Mouse (Mus musculus) right cerebral cortex, postnatal 36 days (tissue): Measurements from ENCODE around the gene Trrap.

Experiments
- DNase-seq, 2 experiments: peaks; one replicate each; pipeline ENCODE4 v3.0.0; 2022; ENCODE audit warnings: low spot score in 2 of 2, mixed read lengths in 1 of 2

Gene Trrap

DNA sequence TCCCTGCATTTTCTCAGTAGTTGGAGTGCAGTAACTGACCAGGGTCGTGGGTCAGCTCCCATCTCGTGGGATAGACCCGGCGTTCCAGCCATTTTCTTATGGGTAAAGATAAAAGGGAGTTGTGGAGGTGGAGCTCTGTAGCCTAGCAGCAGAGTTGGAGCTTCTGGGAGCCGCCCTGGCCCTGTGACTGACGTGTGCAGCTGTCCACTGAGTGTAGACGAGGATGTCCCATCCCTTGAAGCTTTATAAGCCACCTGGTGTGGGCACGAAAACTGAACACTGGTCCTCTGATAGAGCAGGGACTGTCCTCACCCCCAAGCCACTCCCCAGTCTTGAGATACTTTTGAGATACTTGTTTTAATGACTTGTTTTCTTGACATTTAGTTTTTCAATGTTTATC lies 13.1 kb downstream of the Trrap start:
- no peak for DNase-seq

DNA sequence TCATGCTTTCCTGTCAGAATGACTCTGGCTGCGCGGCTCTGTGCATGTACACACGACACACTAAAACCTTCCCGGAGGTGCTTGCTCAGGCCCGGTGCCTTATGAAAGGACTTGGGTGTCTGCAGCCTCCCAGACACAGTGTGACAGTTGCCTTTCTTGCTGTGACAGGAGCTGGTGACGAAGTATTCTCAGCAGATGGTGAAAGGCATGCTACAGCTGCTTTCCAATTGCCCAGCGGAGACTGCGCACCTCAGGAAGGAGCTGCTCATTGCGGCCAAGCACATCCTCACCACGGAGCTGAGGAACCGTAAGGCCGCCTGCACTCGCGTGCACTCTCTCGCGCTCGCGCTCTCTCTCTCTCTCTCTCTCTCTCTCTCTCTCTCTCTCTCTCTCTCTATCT lies 18.9 kb downstream of the Trrap start:
- no peak for DNase-seq

DNA sequence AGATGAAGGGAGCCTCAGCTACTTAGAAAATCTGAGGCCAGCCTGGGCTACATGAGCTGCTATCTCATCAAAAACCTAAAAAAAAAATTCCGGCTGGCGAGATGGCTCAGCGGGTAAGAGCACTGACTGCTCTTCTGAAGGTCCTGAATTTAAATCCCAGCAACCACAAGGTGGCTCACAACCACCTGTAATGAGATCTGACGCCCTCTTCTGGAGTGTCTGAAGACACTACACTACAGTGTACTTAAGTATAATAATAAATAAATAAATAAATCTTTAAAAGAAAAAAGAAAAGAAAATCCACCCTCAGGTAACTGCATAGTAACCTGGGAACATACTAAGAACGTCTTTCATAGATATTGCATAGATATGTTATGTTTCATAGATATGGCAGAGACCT lies 25.8 kb downstream of the Trrap start:
- DNase-seq, result no peak

DNA sequence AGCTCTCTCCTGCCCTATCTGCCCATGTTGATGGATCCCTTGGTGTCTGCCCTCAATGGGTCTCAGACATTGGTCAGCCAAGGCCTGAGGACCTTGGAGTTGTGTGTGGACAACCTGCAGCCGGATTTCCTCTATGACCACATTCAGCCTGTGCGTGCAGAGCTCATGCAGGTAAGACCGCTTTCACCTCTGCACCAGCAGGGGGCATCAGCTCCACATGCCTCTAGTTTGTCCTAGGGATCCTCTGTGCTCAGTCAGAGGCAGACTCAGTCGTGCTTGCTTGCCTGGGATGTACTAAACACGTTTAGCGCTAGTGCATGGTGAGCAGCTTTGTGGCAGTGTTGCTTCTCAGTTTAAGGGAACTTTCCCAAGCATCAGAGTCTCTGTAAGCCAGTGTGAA lies 27.2 kb downstream of the Trrap start:
- peak in 1 of 2 experiments; percentile 19 for DNase-seq

DNA sequence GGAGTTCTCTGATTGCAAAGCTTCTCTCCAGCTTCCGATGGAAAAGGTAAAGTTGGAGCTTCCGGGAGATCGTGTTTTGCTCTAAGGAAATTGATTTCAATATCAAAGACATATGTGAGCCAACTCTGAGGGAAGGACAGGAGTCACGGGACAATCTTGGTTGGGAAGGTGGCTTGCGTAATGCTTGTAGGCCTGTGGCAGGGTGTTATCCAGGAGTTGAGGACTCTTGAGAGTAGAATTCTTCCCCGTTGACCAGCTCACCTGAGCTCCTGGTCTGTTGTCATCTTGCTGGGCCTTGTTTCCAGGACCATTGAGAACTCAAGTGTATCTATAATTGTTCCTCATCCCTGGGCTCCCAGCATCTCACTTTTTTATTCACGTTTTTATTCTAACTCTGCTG lies 29.6 kb downstream of the Trrap start:
- DNase-seq, result no peak

DNA sequence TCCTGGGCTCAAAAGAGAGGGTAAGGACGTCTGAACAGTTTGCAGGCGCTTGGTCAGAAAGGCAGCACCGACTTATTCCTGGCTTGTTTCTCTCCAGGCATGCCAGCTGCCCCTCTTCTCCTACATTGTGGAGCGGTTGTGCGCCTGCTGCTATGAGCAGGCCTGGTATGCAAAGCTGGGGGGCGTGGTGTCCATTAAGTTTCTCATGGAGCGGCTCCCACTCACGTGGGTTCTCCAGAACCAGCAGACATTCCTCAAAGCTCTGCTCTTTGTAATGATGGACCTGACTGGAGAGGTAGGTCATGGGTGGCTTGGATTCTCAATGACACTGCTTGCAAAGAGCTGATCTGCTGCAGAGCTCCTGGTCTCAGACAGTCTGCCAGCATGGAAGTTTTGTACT lies 35.5 kb downstream of the Trrap start:
- DNase-seq, result no peak

DNA sequence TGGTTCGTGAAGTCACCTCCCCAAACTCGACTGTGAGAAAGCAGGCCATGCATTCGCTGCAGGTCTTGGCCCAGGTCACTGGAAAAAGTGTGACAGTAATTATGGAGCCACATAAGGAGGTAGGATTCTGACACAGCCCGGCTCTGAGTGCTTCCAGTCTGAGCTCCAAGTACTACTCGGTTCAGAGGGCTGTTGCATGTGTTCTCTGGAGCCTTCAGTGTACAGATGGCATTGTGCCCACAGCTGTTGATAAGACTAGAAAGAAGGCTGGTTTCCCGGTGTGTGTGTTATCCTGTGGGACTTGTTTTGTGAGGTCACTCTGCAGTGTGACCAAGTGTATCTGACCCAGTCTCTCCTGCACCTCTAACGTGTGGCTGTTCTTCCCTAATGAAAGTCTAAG lies 36.6 kb downstream of the Trrap start:
- DNase-seq, result no peak

- no peak for DNase-seq
Measured at GRCm38 (mm10) chr5:144806931-144807330, 39.4 kb downstream of the Trrap start.

GRCm38 (mm10) chr5:144828365-144829102 lies 61.0 kb downstream of the Trrap start:
- DNase-seq, result no peak

DNA sequence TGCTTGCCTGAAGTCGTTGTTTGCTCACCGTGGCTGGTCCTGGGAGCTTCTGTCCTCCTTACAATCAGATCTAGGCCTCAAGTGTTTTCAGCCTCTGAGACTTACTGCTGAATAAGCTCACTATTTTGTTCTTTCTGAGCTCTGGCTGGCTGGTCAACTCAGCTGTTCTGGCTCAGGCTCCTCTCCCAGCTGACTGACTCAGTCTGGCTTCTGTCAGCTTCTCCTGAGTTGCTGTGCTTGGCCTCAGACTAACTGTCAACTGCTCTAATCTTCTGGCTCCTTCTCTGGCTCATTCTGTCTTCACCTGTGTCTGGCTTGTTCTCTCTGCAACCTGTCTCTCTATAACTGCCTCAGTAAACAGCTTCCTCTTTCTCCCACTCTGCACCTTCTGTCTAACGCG lies 62.1 kb downstream of the Trrap start:
- DNase-seq, result no peak

DNA sequence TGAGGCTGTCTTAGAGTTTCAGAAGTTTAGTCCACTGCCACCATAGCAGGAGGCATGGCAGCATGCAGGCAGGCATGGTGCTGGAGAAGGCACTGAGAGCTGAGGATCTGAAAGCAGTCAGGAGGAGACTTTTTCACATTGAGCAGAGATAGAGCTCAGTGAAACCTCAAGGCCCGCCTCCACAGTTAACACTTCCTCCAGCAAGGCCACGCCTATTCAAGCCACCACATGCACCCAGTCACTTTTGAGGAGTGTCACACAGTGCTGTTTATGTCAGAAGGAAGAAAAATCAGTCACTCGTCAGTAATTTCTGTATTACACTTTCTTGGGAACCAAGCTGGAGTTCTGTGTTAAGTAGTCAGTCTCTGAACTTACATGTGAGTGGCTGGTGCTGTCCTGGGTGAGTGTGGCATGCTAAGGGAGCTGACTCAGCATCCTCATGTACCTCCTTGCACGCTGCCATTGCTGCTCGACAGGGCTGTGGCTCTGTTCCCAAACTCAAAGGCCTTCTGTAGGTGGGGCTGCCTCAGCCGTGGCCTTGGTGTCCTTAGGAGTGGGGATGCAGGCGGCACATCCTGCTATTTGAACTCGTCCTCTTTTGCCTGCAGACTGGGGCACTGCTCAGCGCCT lies 64.4 kb downstream of the Trrap start:
- no peak for DNase-seq

GRCm38 (mm10) chr5:144836100-144836499 lies 68.6 kb downstream of the Trrap start:
- DNase-seq, result no peak

DNA sequence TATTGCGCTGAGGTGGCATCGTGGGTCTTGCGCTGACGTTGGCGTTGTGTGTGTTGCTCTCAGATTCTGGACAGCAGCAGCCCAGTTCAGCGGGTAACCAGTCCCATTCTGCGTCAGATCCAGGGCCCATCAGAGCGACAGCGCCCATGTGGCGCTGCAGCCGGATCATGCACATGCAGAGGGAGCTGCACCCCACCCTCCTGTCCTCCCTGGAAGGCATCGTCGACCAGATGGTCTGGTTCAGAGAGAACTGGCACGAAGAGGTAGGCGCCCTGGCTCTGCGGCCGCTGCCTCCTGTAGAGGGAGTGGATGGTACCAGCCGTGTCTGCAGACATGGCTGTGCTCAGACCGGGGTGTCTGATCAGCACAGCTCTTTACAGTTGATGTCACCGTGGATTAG lies 77.8 kb downstream of the Trrap start:
- no peak for DNase-seq

GRCm38 (mm10) chr5:144848735-144849134 lies 81.2 kb downstream of the Trrap start:
- DNase-seq, result no peak

- no peak for DNase-seq
Measured at GRCm38 (mm10) chr5:144849932-144850331, 82.4 kb downstream of the Trrap start.

DNA sequence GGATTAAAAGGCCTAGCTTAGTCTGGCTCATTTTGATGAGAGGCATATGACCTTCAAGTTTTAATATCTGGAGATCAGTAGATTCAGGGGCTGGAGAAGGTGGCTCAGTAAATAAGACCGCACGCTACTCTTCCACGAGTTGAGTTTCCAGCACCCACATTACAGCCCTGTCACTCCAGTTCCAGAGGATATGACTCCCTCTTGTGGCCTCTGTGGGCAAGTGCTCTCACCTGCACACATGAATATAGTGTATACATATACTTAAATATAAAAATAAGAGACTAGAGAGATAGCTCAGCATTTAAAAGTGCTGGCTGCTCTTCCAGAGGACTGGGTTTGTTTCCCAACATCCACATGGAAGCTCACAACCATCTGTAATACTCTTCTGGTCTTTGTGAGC lies 84.3 kb downstream of the Trrap start:
- DNase-seq, result no peak

- DNase-seq, result no peak
Measured at GRCm38 (mm10) chr5:144853931-144854330, 86.4 kb downstream of the Trrap start.

DNA sequence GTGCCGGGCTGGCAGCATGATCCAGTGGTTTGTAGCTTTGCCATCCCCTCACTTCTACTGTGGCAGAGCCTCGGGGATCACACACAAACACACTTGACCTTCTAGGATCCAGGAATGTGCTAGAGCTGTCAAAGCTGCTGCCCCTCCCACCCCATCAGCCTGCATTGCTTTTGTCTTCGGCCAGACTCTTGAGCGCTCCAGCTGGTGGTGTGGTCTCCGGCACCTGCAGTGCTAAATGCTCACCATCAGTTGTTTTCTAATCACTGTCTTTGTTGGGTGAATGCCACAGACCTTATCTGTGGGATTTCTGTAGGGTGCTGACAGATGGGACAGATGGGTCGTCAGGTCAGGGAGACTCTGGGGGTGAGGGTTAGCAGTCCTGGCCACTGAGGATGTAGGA lies 88.4 kb downstream of the Trrap start:
- DNase-seq, result no peak

- no peak for DNase-seq
Measured at GRCm38 (mm10) chr5:144858527-144858926, 91.0 kb downstream of the Trrap start.

GRCm38 (mm10) chr5:144859284-144859683 lies 91.8 kb downstream of the Trrap start:
- no peak for DNase-seq

DNA sequence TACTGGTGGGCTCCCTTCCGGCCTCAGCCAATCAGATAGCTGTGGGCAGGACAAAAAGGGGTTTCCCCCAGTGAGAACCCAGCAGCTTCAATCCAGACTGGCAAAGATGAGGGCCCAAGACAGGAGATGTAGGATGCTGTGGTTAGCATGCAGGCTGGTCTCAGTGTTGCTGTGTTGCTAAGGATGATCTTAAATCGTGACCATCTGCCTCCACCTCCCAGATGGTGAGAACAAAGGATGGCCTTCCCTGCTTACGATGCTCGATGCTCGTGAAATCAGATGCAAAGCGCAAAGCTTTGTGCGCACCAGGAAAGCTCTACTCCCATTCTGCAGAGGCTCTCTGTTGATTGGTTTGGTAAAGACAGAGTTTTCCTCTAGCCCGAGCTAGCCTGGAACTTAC lies 93.4 kb downstream of the Trrap start:
- no peak for DNase-seq

DNA sequence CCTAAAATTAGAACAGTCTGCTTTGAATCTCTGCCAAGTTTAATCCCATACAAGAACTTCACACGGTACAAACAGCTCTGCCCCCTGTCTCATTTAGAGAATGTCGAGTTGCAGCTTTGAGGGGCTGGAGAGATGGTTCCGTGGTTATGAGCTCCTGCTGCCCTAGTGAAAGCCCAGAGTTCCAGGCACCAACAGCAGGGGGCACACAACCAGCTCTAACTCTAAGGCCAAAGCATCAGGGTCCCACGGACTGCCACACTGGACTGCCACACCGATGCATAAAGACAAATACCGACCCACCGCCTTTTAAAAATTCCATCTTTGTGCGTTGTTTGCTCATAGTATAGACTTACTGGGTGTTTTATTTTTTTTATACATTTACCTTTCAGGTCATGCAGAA lies 99.4 kb downstream of the Trrap start:
- no peak for DNase-seq

- DNase-seq, result no peak
Measured at GRCm38 (mm10) chr5:144869466-144869865, 101.9 kb downstream of the Trrap start.

GRCm38 (mm10) chr5:144870782-144871181 lies 103.2 kb downstream of the Trrap start:
- DNase-seq, result no peak
